Mouse (Mus musculus): ENCODE data around the gene Nup62.
"Not testable (repeated sequence)": the region's sequence is repeated elsewhere in the genome, so short reads cannot be mapped to it uniquely, and the experiment has no call there.

The Nup62 gene

GRCm38 (mm10) chr7:44863982-44864494, 48.1 kb downstream of the Nup62 start:
- DNase-seq (ENCODE audit: low spot score), result no peak

GRCm38 (mm10) chr7:44864595-44865542, 49.0 kb downstream of the Nup62 start:
- DNase-seq (ENCODE audit: low spot score), result no peak

- DNase-seq (ENCODE audit: low spot score), result peak; percentile 74
Observed at GRCm38 (mm10) chr7:44866276-44867009, 50.6 kb downstream of the Nup62 start.

- DNase-seq (ENCODE audit: low spot score), result no peak
Observed at GRCm38 (mm10) chr7:44867010-44867702, 51.3 kb downstream of the Nup62 start.

- DNase-seq (ENCODE audit: low spot score), result no peak
Observed at GRCm38 (mm10) chr7:44867802-44868201, 51.9 kb downstream of the Nup62 start.

GRCm38 (mm10) chr7:44868465-44868864, 52.6 kb downstream of the Nup62 start:
- DNase-seq (ENCODE audit: low spot score), result no peak

GRCm38 (mm10) chr7:44868919-44869696, 53.2 kb downstream of the Nup62 start:
- DNase-seq (ENCODE audit: low spot score), result peak; percentile 77

GRCm38 (mm10) chr7:44869697-44870528, 54.0 kb downstream of the Nup62 start, which contains the start of gene Ptov1:
TSS of gene Ptov1 (minus strand) at chr7:44869788.
- DNase-seq (ENCODE audit: low spot score), result peak; percentile 93

GRCm38 (mm10) chr7:44870614-44871013, 54.7 kb downstream of the Nup62 start:
- no peak for DNase-seq (ENCODE audit: low spot score)

GRCm38 (mm10) chr7:44871181-44871580, 55.3 kb downstream of the Nup62 start:
- no peak for DNase-seq (ENCODE audit: low spot score)

GRCm38 (mm10) chr7:44871774-44872173, 55.9 kb downstream of the Nup62 start:
- DNase-seq (ENCODE audit: low spot score), result not testable (repeated sequence)

GRCm38 (mm10) chr7:44877833-44878232, 61.9 kb downstream of the Nup62 start:
- no peak for DNase-seq (ENCODE audit: low spot score)

All from urinary bladder, postnatal 14 days (tissue).